Mouse (Mus musculus): ENCODE measurements around the gene Adrb1. TPM values are rescaled to one million over a fixed set of nuclear protein-coding genes. Genes with fewer than 3 reads are reported as not detected.
A peak's percentile ranks its signal among the peaks of the same experiment; 100 is the strongest.
"Not testable (repeated sequence)": the region's sequence is repeated elsewhere in the genome, so short reads cannot be mapped to it uniquely, and the experiment has no call there.

Gene Adrb1
- total RNA-seq, 2 experiments from 2014 or later, result not detected

GRCm38 (mm10) chr19:56745061-56745460 is 23.1 kb downstream of the Adrb1 start:
- ATAC-seq (replicated peaks; ENCODE audit: poor library complexity, severe bottlenecking), result no peak

DNA sequence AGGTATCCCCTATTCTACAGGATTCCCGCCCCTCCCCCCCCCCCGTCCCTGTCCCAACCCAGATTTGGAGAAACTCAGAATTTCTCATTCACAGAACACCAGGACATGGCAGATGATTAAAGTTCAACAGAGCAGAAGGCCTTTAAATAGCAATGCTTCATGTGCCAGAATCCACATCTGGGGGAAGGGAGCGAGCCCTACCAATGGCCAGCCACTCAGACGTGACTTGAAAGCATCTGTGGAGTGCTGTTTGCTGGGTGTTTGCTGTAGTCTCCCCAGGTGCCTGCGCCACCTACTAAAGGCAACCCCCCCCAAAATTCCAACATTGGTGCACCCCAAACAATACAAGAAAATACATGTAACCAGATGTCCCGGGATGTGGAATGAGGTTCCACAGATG is 23.5 kb downstream of the Adrb1 start:
- ATAC-seq (replicated peaks; ENCODE audit: poor library complexity, severe bottlenecking), result no peak

DNA sequence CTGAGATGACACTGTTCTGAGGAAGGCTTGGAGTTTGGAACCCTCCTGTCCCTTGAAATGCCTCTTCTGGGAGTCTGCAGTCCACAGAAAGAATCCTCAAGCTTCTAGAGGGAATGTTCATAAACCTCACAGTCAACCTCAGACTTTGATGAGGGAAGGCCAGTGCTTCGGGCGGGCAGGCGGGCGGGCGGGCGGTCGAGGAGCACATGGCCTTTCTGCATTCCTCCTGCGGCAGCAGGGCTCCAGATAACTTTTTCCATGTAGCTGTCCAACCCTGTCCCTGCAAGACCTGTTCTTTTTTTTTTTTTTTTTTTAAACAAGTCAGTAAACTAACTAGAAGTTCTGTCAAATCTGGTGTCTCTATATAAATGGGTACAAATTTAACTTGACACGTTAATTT is 24.6 kb downstream of the Adrb1 start:
- ATAC-seq (replicated peaks; ENCODE audit: poor library complexity, severe bottlenecking), result no peak

DNA sequence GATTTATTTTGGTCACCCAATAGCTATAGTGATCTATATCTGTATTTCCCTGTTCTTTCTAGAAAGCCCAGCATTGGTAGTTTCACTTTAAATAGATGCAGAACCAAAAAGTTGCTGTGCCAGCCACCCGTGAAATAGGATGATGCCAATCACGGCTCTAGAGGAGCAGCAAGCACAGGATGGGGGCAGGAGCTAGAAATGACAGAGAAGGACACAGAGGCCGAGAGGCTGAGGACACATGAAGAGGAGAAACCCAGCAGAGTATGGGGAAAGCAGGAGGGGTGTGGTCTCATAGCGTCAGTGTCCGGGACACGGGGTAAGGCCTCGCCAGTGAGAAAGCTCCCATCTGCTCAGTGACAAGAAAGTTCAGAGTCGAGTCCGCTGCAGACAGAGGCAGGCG is 25.9 kb downstream of the Adrb1 start:
- ATAC-seq (replicated peaks; ENCODE audit: poor library complexity, severe bottlenecking), result no peak

DNA sequence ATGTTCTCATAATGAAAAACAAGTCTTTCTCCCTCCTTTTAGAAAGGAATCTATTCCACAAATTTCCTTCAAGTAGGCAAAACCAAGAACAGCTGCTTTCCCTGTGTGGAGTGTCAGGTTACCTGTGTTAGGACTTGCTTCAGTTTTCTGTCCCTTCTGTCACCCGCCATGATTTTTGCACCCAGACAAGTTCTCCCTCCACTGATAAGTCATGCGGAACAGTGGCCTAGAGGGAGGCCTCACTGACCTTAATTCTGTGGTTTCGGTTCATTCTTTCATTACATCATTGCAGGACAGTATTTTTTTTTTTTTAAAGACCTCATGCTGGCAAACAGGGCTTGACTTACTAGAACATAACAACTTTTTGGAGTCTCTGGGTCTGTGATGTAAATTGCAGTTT is 27.3 kb downstream of the Adrb1 start:
- peak; percentile 27 for ATAC-seq (replicated peaks; ENCODE audit: poor library complexity, severe bottlenecking)

- ATAC-seq (replicated peaks; ENCODE audit: poor library complexity, severe bottlenecking), result no peak
Observed at GRCm38 (mm10) chr19:56750709-56751108, 28.7 kb downstream of the Adrb1 start.

DNA sequence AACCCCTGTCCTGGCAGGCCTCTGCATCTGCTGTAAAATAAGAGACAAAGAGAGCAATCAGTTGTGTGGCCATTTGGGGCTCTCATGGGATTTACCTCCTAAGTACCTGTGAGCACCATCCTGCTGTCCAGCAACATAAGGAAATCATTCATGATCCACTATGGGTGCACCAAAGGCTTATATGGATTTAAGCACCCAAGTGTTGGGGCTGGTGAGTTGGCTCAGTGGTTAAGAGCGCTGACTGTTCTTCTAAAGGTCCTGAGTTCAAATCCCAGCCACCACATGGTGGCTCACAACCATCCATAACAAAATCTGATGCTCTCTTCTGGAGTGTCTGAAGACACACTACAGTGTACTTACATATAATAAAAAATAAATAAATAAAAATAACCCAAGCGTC is 32.5 kb downstream of the Adrb1 start:
- ATAC-seq (replicated peaks; ENCODE audit: poor library complexity, severe bottlenecking), result not testable (repeated sequence)

- peak; percentile 62 for ATAC-seq (replicated peaks; ENCODE audit: poor library complexity, severe bottlenecking)
Observed at GRCm38 (mm10) chr19:56756412-56756811, 34.4 kb downstream of the Adrb1 start.

- no peak for ATAC-seq (replicated peaks; ENCODE audit: poor library complexity, severe bottlenecking)
Observed at GRCm38 (mm10) chr19:56758311-56758710, 36.3 kb downstream of the Adrb1 start.

GRCm38 (mm10) chr19:56759740-56760139 is 37.7 kb downstream of the Adrb1 start:
- no peak for ATAC-seq (replicated peaks; ENCODE audit: poor library complexity, severe bottlenecking)

- no peak for ATAC-seq (replicated peaks; ENCODE audit: poor library complexity, severe bottlenecking)
Observed at GRCm38 (mm10) chr19:56760306-56760940, 38.4 kb downstream of the Adrb1 start.

DNA sequence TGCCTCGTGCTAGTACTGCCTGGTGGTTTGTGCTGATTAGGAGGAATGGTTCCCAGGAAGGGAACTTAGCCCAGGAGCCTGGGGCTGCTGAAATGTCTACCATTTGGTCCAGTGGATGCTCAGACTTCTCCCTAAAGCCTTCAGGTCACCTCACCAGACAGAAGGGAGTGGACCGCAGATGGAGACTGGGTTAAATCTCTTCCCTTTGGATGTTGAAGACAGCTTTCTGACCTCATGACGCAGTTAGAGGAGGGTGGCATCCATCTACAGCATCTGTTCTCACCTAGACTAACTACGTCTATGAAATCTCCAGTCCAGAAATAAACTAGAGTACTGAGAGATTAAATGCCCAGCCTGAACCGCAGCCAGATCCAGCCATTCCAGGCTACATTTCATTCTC is 39.1 kb downstream of the Adrb1 start:
- no peak for ATAC-seq (replicated peaks; ENCODE audit: poor library complexity, severe bottlenecking)

GRCm38 (mm10) chr19:56761727-56762126 is 39.7 kb downstream of the Adrb1 start:
- ATAC-seq (replicated peaks; ENCODE audit: poor library complexity, severe bottlenecking), result no peak

DNA sequence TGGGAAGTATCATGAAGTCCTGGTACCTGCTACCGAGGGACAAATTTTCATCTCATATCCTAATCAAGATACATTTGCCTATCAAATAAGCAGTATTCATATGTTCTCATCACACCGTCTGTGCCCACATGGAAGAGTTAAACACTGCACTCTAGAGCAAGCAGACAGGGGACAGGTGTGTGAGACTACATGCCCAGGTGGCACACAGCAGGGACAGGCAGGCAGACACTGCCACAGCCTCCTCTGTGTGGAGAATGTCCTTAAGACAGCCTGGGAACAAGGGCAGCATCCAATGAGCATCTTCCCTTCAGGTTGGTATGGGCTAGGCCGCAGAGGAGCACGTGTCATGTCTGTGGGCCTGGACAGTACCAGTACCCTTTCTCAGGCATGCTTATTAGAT is 40.7 kb downstream of the Adrb1 start:
- ATAC-seq (replicated peaks; ENCODE audit: poor library complexity, severe bottlenecking), result no peak

- no peak for ATAC-seq (replicated peaks; ENCODE audit: poor library complexity, severe bottlenecking)
Observed at GRCm38 (mm10) chr19:56769024-56769423, 47.0 kb downstream of the Adrb1 start.

DNA sequence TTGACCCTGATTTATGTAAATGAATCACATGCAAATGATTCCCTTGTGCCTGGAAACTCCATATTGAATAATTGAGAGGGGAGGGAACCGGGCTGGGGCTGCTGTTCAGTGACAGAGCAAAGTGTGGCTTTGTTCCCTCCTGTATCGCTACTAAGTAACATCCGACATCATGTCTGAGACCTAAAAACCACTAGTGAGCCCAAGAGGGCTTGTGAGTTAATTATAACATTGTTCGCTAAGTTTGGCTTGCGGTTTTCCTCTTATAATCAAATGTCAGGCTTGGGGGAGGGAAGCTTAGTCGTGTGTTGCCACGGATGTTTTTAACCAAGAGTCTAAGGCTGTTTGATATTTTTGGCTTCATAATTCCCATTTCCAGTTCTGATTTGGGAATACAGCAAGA is 50.2 kb downstream of the Adrb1 start:
- no peak for ATAC-seq (replicated peaks; ENCODE audit: poor library complexity, severe bottlenecking)

DNA sequence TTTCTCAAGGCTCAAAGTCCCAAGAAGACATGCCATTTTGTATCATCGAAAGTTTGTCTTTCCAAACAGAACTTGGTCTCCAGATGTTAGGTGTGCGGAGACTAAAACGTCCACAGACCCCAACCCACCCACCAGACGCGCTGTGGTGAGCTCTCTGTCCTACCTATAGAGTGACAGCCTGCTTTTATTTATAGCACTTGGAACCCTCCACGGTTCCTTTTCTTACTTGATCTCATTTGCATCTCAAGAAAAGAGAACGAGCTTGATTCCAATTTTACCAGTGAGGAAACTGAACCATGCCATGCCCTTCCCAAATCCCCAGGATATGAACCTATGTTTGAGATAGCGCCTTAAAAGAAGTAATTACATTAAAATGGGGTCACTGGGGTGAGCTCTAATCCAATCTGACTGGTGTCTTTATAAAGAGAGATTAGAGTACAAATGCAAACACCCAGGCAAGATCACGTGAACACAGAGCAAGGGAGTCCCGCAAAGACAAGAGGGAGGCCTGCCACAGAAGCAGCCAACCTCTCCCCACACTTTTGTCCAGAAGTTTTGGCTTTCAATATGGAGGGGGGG is 51.5 kb downstream of the Adrb1 start:
- no peak for ATAC-seq (replicated peaks; ENCODE audit: poor library complexity, severe bottlenecking)

GRCm38 (mm10) chr19:56774408-56774962 is 52.5 kb downstream of the Adrb1 start:
- ATAC-seq (replicated peaks; ENCODE audit: poor library complexity, severe bottlenecking), result peak; percentile 79

DNA sequence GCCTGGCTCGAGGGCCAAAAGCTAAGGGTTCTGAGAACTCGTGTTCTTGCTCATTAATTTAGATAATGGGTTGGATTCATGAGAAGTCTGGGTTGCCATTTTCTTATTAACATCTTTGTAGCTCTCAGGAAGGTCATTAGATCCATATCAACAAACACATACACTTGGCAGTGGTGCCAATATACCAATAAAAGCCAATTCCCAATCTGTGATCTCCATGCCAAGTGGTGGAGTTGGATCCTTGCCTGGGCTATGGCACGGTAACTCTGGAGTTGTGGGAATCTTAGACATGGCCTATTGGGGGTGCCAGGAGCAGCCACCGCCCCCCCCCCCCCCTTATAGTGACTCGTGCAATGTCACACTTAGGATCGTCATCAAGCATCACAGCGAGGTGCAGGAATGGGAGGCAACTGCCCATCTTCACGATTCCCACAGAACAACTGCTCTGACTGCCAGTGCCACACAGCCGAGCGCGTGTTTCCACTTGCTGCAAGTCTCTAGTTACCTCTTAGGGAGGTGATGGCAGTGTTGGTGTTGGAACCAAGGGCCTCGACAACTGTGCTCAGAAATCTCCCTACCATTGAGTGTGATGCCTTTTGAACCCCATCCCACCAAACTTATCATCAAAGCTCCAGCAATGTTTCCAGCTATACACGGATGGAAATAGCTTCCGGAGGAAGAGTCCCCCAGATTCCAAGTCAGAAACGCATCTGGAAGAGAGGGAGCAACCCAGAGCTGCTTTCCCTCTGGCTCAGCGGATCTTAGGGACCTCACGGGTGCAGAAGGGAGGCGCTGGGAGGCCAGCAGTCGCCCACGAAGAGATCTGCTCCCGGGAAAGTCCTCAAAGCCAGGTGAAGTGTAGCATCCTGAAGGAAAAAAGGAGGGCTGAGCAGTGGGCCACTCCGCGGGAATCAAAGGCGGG is 53.2 kb downstream of the Adrb1 start:
- ATAC-seq (replicated peaks; ENCODE audit: poor library complexity, severe bottlenecking), result no peak

GRCm38 (mm10) chr19:56775893-56776718 is 54.1 kb downstream of the Adrb1 start:
- ATAC-seq (replicated peaks; ENCODE audit: poor library complexity, severe bottlenecking), result no peak
